22 mouse cellular contexts compared by ENCODE assay signal in genomic region chr3:122920572-122921435, GRCm38 (mm10). TPM values are rescaled to one million over a fixed set of nuclear protein-coding genes. Genes with fewer than 3 reads are reported as not detected.
A peak's percentile ranks its signal among the peaks of the same experiment; 100 is the strongest.
DNase-seq lines count a peak whose midpoint lies in the region; ATAC-seq and TF ChIP-seq lines count a peak whose summit lies in the region.
"Had no signal": no experiment of that assay in that cellular context is flagged by ENCODE, and none has a peak within 500 bp of the region (broad histone marks: within the 10 kb centered on the region; RNA-seq: fewer than 3 reads in every experiment).

No protein-coding gene starts in this region.

- TF ChIP-seq POLR2A in CH12.LX (IDR thresholded peaks at IDR 0.05; ENCODE audit: low read depth, low read length) (no peak), myocyte (IDR thresholded peaks at IDR 0.05; ENCODE audit: insufficient read length, low read depth) (no peak)

- TF ChIP-seq CTCF in CH12.LX (conservative IDR thresholded peaks at IDR 0.05 in 1 of 2, IDR thresholded peaks at IDR 0.05 in 1 of 2; ENCODE audit: low read depth in 2 of 2, low read length in 2 of 2): no peak

- no peak overlapping the region for H3K4me2 ChIP-seq in limb, embryonic 15.5 days
- H3K4me2 ChIP-seq in CH12.LX (ENCODE audit: insufficient read depth, low read depth, poor library complexity, severe bottlenecking) (peak overlapping the region; percentile 37), myocyte (ENCODE audit: low read depth) (peak overlapping the region; percentile 7)
- H3K4me2 ChIP-seq: limb, embryonic 12.5 days; midbrain, embryonic 15.5 days had no signal

- H3K36me3 ChIP-seq in limb, embryonic 15.5 days: no peaks in the 10 kb centered on the region
- no peaks in the 10 kb centered on the region for H3K36me3 ChIP-seq in limb, embryonic 10.5 days
- H3K36me3 ChIP-seq in CH12.LX (replicated peaks in 1 of 2; ENCODE audit: control insufficient read depth in 1 of 2, insufficient read depth in 1 of 2, low read length in 1 of 2): no peaks in the 10 kb centered on the region
- H3K36me3 ChIP-seq in myocyte (ENCODE audit: control insufficient read depth, insufficient read depth): no peaks in the 10 kb centered on the region
- no peaks in the 10 kb centered on the region for H3K36me3 ChIP-seq in heart, embryonic 10.5 days
- H3K36me3 ChIP-seq: limb, embryonic 12.5 days; midbrain, embryonic 15.5 days had no signal

- no peak overlapping the region for H3K4me3 ChIP-seq in limb, embryonic 15.5 days
- H3K4me3 ChIP-seq in limb, embryonic 10.5 days: no peak overlapping the region
- H3K4me3 ChIP-seq in CH12.LX (replicated peaks in 1 of 3; ENCODE audit: low read depth in 2 of 3, low read length in 2 of 3, poor library complexity in 1 of 3): no peak overlapping the region
- H3K4me3 ChIP-seq in myocyte: no peak overlapping the region
- H3K4me3 ChIP-seq in heart, embryonic 10.5 days: no peak overlapping the region
- H3K4me3 ChIP-seq: limb, embryonic 12.5 days; midbrain, embryonic 15.5 days had no signal

- in situ Hi-C loops in CH12.LX (cut with MboI; ENCODE audit: low pct_ligation_motif_present, low pct_unique_long_range_greater_than_20kb, low sequenced_read_pairs): loop anchor here (25.0 kb wide), 2 partner anchors 284 to 634 kb away; partner anchors contain the start of gene Bcar3

- H3K27me3 ChIP-seq in limb, embryonic 15.5 days: no peaks in the 10 kb centered on the region
- no peaks in the 10 kb centered on the region for H3K27me3 ChIP-seq in limb, embryonic 10.5 days (ENCODE audit: low read depth, poor library complexity, severe bottlenecking)
- H3K27me3 ChIP-seq in CH12.LX (replicated peaks): no peaks in the 10 kb centered on the region
- no peaks in the 10 kb centered on the region for H3K27me3 ChIP-seq in myocyte (ENCODE audit: control insufficient read depth, insufficient read depth, insufficient read length)
- no peaks in the 10 kb centered on the region for H3K27me3 ChIP-seq in heart, embryonic 10.5 days (ENCODE audit: insufficient read depth, poor library complexity, severe bottlenecking)
- H3K27me3 ChIP-seq: limb, embryonic 12.5 days; midbrain, embryonic 15.5 days had no signal

- peak overlapping the region; percentile 8; the same call in 1 of the 2 replicates for H3K27ac ChIP-seq in limb, embryonic 15.5 days
- H3K27ac ChIP-seq in limb, embryonic 10.5 days: no peak overlapping the region
- peak overlapping the region; percentile 13; the same call in 1 of the 2 replicates for H3K27ac ChIP-seq in CH12.LX (ENCODE audit: insufficient read depth, low read depth)
- no peak overlapping the region for H3K27ac ChIP-seq in heart, embryonic 10.5 days
- H3K27ac ChIP-seq: limb, embryonic 12.5 days; macrophage; midbrain, embryonic 15.5 days had no signal

- WGBS in limb, embryonic 15.5 days: 52% methylated on average over 8 of the region's 8 CpGs
- WGBS in limb, embryonic 10.5 days: 69% methylated on average over 8 of the region's 8 CpGs
- 54% methylated on average over 8 of the region's 8 CpGs for WGBS in heart, embryonic 10.5 days

- no peak for TF ChIP-seq RAD21 in CH12.LX (IDR thresholded peaks at IDR 0.05; ENCODE audit: low read depth, low read length)

- intact Hi-C loops in heart, postnatal 10 days (cut with DNase I): no loop called here
- intact Hi-C loops in heart, postnatal 36 days (cut with DNase I): loop anchor here (10.0 kb wide), 1 partner anchor 626 kb away; the partner anchor contains the start of gene Bcar3

- no peaks in the 10 kb centered on the region for H3K9me3 ChIP-seq in limb, embryonic 15.5 days
- no peaks in the 10 kb centered on the region for H3K9me3 ChIP-seq in limb, embryonic 10.5 days (replicated peaks)
- H3K9me3 ChIP-seq in CH12.LX (replicated peaks; ENCODE audit: low read length): no peaks in the 10 kb centered on the region
- H3K9me3 ChIP-seq in heart, embryonic 10.5 days: no peaks in the 10 kb centered on the region
- H3K9me3 ChIP-seq: limb, embryonic 12.5 days; midbrain, embryonic 15.5 days had no signal

- H3K79me2 ChIP-seq in CH12.LX (replicated peaks; ENCODE audit: control insufficient read depth, extremely low read depth, insufficient read depth, poor library complexity, severe bottlenecking): peaks cover 5% of the 10 kb centered on the region; the same call in 1 of the 2 replicates
- peaks cover 12% of the 10 kb centered on the region for H3K79me2 ChIP-seq in myocyte (ENCODE audit: control insufficient read depth, insufficient read depth)

- dilution Hi-C loops in CH12.LX (cut with MboI; ENCODE audit: extremely low pct_ligation_motif_present, extremely low pct_unique_long_range_greater_than_20kb, low sequenced_read_pairs): no loop called here

- 0 out of 2 replicates have a peak, but pooled peaks cover 4% of the 10 kb centered on the region for H3K4me1 ChIP-seq in limb, embryonic 15.5 days
- H3K4me1 ChIP-seq in limb, embryonic 10.5 days: peaks cover 6% of the 10 kb centered on the region; the same call in 1 of the 2 replicates
- peaks cover 4 to 28% of the 10 kb centered on the region in 2 experiments for H3K4me1 ChIP-seq in CH12.LX (ENCODE audit: control insufficient read depth in 1 of 2, insufficient read depth in 2 of 2)
- H3K4me1 ChIP-seq in heart, embryonic 10.5 days: peaks cover 20% of the 10 kb centered on the region

- no peak overlapping the region for H3ac ChIP-seq in myocyte (ENCODE audit: control insufficient read depth, insufficient read length)

- no peak overlapping the region for H3K9ac ChIP-seq in limb, embryonic 15.5 days
- H3K9ac ChIP-seq in CH12.LX (ENCODE audit: insufficient read depth, low read depth): 0 out of 2 replicates have a peak overlapping the region, but pooled peaks have one; percentile 23
- H3K9ac ChIP-seq: limb, embryonic 12.5 days; midbrain, embryonic 15.5 days had no signal

- no peak for ATAC-seq in limb, embryonic 15.5 days (ENCODE audit: insufficient number of reproducible peaks, low FRiP score, low TSS enrichment, low read depth)
- 0 out of 2 replicates have a peak, but pooled peaks have one; percentile 16 for ATAC-seq in common myeloid progenitor, adult 5-6 weeks (replicated peaks; ENCODE audit: low read depth, poor library complexity, severe bottlenecking)
- ATAC-seq: midbrain, embryonic 15.5 days had no signal

- TF ChIP-seq EP300 in CH12.LX (IDR thresholded peaks at IDR 0.05; ENCODE audit: low read length): 0 out of 2 replicates have a peak, but pooled peaks have one; percentile 14

- no peak for DNase-seq in limb, embryonic 10.5 days (ENCODE audit: low spot score)
- DNase-seq in CH12.LX (ENCODE audit: extremely low read depth): peak; percentile 48
- no peak for DNase-seq in heart, embryonic 10.5 days (ENCODE audit: low spot score)
- no peak for DNase-seq in heart, postnatal 10 days
- no peak for DNase-seq in heart, postnatal 36 days
- DNase-seq: cerebellum, adult 18-20 months; heart, adult 11 months; kidney, postnatal 4 days; thymus, postnatal 4 days had no signal

TF ChIP-seq in CH12.LX, 34 proteins besides CTCF, POLR2A, EP300 and RAD21 (continues in another document):
- TF ChIP-seq TCF12 (IDR thresholded peaks at IDR 0.05; ENCODE audit: low read depth, low read length) (no peak; the same call in 1 of the 2 replicates), ZKSCAN1 (IDR thresholded peaks at IDR 0.05; ENCODE audit: borderline replicate concordance, low read depth, low read length) (no peak), MXI1 (IDR thresholded peaks at IDR 0.05; ENCODE audit: low read depth, low read length) (0 out of 2 replicates have a peak, but pooled peaks have one; percentile 41), SMC3 (IDR thresholded peaks at IDR 0.05; ENCODE audit: low read depth, low read length) (no peak)

TF ChIP-seq in myocyte, 11 proteins besides CTCF, POLR2A, EP300 and RAD21 (continues in another document):
- TF ChIP-seq MYOG (IDR thresholded peaks at IDR 0.05; ENCODE audit: control insufficient read depth in 1 of 3, insufficient read depth in 1 of 3, insufficient read length in 2 of 3, low read depth in 2 of 3) (no peak), MAX (IDR thresholded peaks at IDR 0.05; ENCODE audit: low read depth) (no peak), TCF3 (IDR thresholded peaks at IDR 0.05; ENCODE audit: insufficient read length, low read depth) (no peak), POLR2AphosphoS2 (IDR thresholded peaks at IDR 0.05; ENCODE audit: insufficient read length, low read depth) (no peak), CEBPB (IDR thresholded peaks at IDR 0.05; ENCODE audit: insufficient read depth, poor library complexity, severe bottlenecking) (no peak)

RNA-seq across cellular contexts. Expression of gene Gm10959, which starts 1.6 kb away (rescaled TPM):
- not detected in 2 replicates for polyA plus RNA-seq in limb, embryonic 15.5 days (2015; fragmentation: Nextera tagmentation; extraction: Ambion mirVana)
- not detected in 2 replicates for polyA plus RNA-seq in limb, embryonic 10.5 days (2016; fragmentation: Nextera tagmentation; extraction: Ambion mirVana)
- total RNA-seq in CH12.LX (2012; rRNA removed) (not detected in 2 replicates), CH12.LX (2014; rRNA removed) (not detected in 2 replicates)
- polyA plus RNA-seq in CH12.LX (2012; ENCODE audit: insufficient read length, low read depth) (not detected in 2 replicates), myocyte (2012; fragmentation: generic; extraction: Trizol) (not detected)
- not detected in 2 replicates for total RNA-seq in common myeloid progenitor, adult 5-6 weeks (2017)
- polyA plus RNA-seq in heart, embryonic 10.5 days (2016; fragmentation: Nextera tagmentation; extraction: Ambion mirVana): not detected in 2 replicates
- not detected for total RNA-seq in heart, postnatal 10 days (2021)
- total RNA-seq in heart, postnatal 36 days (2021): not detected
- total RNA-seq: adrenal gland, adult 18-20 months; layer of hippocampus, postnatal 25 days had no signal
- polyA plus RNA-seq: frontal cortex, adult 2 months; heart, postnatal 0 days; limb, embryonic 12.5 days; macrophage; midbrain, embryonic 15.5 days; neural tube, embryonic 11.5 days; small intestine, adult 2 months; stomach, embryonic 14.5 days had no signal

RNA-seq across cellular contexts. Expression of gene 1810037I17Rik, which starts 3.2 kb away (rescaled TPM):
- 119 and 138 TPM in 2 replicates for polyA plus RNA-seq in limb, embryonic 15.5 days (2015; fragmentation: Nextera tagmentation; extraction: Ambion mirVana)
- polyA plus RNA-seq in limb, embryonic 10.5 days (2016; fragmentation: Nextera tagmentation; extraction: Ambion mirVana): 59.2 and 64.3 TPM in 2 replicates
- total RNA-seq in CH12.LX (2012; rRNA removed) (72.2 and 75.6 TPM in 2 replicates), CH12.LX (2014; rRNA removed) (116 and 132 TPM in 2 replicates)
- polyA plus RNA-seq in CH12.LX (2012; ENCODE audit: insufficient read length, low read depth) (106 and 129 TPM in 2 replicates), myocyte (2012; fragmentation: generic; extraction: Trizol) (49.1 TPM)
- total RNA-seq in common myeloid progenitor, adult 5-6 weeks (2017): 27.8 and 34.7 TPM in 2 replicates
- polyA plus RNA-seq in heart, embryonic 10.5 days (2016; fragmentation: Nextera tagmentation; extraction: Ambion mirVana): 123 and 136 TPM in 2 replicates
- 10 to 100 TPM; 88.5 to 92.0 TPM for total RNA-seq in heart, postnatal 10 days (2021)
- total RNA-seq in heart, postnatal 36 days (2021): 100 to 1,000 TPM in 1 of 2 experiments, 10 to 100 TPM in 1; 91.5 to 110 TPM

RNA-seq across cellular contexts. Expression of gene Fabp2, which starts 25.9 kb away (rescaled TPM):
- polyA plus RNA-seq in limb, embryonic 15.5 days (2015; fragmentation: Nextera tagmentation; extraction: Ambion mirVana): not detected in 2 replicates
- polyA plus RNA-seq in limb, embryonic 10.5 days (2016; fragmentation: Nextera tagmentation; extraction: Ambion mirVana): not detected in 2 replicates
- not detected in 2 replicates for total RNA-seq in CH12.LX (2012; rRNA removed)
- not detected in 2 replicates for total RNA-seq in CH12.LX (2014; rRNA removed)
- not detected in 2 replicates for polyA plus RNA-seq in CH12.LX (2012; ENCODE audit: insufficient read length, low read depth)
- total RNA-seq in common myeloid progenitor, adult 5-6 weeks (2017): not detected in 2 replicates
- not detected for polyA plus RNA-seq in myocyte (2012; fragmentation: generic; extraction: Trizol)
- 0.41 TPM in 1 of 2 replicates, not detected in the other for polyA plus RNA-seq in heart, embryonic 10.5 days (2016; fragmentation: Nextera tagmentation; extraction: Ambion mirVana)
- total RNA-seq in heart, postnatal 10 days (2021): not detected
- not detected for total RNA-seq in heart, postnatal 36 days (2021)
- total RNA-seq: adrenal gland, adult 18-20 months; layer of hippocampus, postnatal 25 days had no signal
- polyA plus RNA-seq: frontal cortex, adult 2 months; heart, postnatal 0 days; limb, embryonic 12.5 days; macrophage; neural tube, embryonic 11.5 days had no signal

Comparison
In these comparisons a context has a peak if more than half of its experiments do, and no peak if none do; other contexts are left out.
1. H3K27ac ChIP-seq: peak in limb, embryonic 15.5 days (single experiment) and CH12.LX (single experiment); none in limb, embryonic 10.5 days (single experiment) and heart, embryonic 10.5 days (single experiment).